Mouse (Mus musculus) kidney, postnatal 36 days (tissue): ENCODE measurements at regions not wholly inside any gene's neighbourhood (a gene's known extent, or its start where the extent isn't known, plus 50 kb on each side); places are given as distances from the start of the nearest gene placed in this dataset.

Experiments
- DNase-seq, 2 experiments: peaks; one replicate each; pipeline ENCODE4 v3.0.0; 2021 to 2022; ENCODE audit warnings: mixed read lengths in 2 of 2

DNA sequence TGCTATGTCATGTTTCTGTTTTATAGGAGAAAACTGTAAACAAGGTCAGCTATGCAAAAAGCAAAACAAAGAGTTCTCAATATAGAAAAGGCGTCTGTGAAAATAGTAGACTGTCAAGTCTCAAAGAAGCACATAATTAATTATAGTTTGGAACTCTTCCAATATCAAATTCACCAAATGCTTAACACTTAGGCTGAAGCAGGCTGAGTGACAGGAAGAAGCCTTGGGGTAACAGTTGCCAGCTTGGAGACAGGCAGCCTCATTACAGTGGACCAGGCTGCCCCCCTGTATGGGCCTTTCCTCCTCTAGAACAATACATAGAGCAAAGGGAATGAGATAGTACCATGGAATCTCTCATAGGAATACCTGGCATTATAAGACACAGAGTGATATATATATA is 364.8 kb upstream of the Tenm2 start:
- no peak for DNase-seq

DNA sequence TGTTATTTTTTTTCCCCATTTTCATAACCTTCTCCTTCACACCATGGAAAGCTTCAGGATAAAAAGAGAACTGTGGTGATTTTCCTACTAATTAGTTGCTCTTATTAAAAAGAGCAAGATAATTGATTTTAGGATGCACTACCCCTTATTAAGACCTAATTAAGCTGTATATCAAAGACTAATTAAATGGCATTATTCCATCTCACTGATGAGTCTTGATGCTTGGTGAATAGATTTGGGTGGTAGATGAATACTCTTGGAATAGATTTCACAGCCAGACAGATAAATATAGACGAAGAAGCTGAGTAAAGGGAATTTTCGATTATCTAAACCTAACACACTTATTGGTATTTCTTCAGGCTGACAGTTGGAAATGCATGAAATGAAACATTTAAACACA is 346.5 kb upstream of the Tenm2 start:
- DNase-seq = no peak

DNA sequence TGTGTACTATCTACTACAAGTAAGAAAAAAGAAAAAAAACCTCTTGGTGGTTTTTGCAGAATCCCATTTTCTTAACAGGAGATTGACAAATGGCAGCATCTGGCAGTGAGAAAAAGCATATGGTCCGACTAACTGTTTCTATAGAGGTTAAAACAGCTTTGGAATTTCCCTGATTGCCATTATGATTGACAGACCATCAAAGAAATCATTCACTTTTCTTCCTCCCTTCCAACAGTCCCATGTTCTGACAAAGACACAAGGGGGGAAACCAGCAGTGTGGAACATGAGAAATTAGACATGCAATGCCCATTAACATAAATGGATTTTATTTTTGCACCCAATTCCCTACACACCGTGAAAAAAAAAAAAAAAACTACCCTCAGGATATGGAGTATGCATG is 297.9 kb upstream of the Tenm2 start:
- DNase-seq = no peak

DNA sequence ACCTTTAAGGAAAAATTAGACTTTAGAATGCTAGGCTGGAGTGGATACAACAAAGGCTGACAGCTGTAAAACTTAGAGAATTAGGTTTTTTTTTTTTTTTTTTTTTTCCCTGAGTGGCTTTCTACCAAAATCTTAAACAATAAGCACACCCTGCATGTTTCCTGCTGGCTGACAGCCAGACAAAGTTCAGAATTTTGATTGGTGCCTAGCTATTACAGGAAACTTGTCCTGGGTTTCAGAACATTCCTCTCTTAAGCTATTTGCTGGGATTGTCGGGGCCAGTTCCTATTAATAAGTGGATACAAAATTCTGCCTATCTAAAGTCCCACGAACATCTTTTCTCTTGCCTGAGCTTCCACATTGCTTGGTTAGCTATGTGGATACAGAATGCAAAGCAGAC is 296.7 kb upstream of the Tenm2 start:
- DNase-seq = peak; percentile 55 to 59

DNA sequence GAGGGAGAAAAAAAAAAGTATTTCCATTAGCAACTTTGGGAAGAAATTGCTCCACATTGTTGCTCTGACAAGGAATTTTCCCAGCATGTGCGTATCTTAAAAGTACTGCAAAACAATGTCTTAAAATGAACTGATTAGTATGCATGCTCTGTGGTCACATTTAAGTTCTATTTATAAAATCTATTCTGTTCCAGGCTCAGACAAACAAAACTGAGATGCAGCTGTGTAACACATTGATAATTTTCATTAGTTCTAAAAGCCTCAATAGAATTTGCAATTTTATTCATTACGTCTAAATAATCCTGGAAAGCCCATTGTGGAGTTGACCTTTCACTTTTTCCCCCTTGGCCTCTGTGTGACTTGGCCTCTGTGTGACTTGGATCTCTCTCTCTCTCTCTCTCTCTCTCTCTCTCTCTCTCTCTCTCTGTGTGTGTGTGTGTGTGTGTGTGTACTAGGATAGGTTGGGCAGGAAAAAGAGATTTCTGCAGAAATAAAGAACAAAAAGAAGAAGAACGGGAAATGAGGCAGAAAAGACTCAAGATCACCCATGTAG is 262.8 kb upstream of the Tenm2 start:
- DNase-seq = no peak

DNA sequence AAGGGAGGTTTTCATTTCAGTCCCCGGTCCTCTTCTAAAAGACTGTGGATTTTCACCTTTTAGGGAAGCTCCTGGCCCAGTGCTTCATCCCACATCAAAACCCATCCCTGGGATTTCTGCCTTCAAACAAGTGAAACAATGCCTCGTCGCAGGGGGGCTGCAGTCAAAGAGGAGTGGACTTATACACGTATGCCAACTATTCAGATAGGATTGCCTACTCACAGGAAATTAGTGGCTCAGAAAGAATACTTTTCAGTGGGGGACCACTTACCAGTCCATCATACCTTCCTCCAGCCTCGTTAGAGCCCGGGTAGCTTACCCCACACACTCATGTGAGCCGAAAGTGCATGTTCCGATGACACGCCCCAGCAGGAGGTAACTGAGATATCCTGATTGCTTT is 262.1 kb upstream of the Tenm2 start:
- DNase-seq = no peak

DNA sequence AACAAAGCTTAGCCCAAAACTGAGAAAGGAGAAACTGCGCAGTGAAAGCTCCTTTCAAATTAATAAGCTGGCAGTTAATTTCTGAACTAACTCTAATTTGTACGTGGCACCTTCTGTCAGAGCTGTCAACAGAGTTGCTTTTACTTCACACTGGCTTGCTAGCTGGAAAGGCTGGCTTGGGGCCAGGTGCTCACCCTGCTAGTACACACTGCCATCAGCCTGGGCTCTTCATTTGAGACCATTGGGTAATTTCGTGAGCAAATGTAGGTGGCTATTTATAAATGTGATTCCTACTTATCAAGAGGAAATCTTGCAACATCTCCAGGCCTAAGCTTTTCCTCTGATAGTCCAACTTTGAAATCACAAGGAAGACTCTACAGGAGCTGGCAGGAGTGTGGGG is 244.5 kb upstream of the Tenm2 start:
- peak in 1 of 2 experiments; percentile 8 for DNase-seq

DNA sequence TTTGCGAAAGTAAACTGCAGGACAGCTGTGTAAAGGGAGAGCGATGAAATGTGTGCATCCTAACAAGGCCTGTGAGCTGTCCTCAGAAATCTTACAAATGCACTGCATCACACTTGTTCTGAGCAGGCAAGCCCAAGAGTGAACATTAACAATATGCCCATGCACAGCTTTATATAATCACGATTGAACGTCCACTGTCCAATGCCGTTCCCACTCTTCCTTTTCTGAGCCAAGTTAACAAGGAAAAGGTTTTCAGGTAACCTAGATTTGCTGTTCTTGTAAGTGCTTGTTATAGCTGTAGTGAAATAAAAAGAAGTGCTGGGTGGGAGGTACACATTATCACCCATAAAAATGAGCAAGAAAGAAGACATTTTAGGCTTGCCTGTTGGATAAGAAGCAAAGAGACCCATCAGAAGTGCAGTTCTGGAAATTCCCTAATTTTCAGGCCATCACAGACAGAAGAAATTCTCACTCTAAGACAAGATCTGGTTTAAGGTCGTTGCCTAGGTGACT is 243.3 kb upstream of the Tenm2 start:
- no peak for DNase-seq

DNA sequence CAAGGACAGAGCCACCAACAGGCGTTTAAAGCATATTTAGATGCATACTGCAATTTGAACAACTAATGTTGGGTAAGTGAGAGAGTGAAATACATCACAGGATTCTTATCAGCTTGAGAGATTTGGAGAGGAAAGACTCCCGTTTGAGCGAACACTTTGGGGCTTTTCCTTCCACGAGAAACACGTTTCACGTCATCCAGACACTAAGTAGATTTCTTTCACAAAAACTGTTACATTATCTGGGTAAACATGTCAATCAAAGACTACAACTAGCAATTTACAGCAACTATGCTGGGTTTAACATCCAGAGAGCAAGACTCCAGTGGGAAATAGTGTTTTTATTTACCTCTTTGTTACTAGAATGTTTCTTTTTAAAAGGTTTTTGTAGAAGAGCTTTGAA is 238.3 kb upstream of the Tenm2 start:
- no peak for DNase-seq

DNA sequence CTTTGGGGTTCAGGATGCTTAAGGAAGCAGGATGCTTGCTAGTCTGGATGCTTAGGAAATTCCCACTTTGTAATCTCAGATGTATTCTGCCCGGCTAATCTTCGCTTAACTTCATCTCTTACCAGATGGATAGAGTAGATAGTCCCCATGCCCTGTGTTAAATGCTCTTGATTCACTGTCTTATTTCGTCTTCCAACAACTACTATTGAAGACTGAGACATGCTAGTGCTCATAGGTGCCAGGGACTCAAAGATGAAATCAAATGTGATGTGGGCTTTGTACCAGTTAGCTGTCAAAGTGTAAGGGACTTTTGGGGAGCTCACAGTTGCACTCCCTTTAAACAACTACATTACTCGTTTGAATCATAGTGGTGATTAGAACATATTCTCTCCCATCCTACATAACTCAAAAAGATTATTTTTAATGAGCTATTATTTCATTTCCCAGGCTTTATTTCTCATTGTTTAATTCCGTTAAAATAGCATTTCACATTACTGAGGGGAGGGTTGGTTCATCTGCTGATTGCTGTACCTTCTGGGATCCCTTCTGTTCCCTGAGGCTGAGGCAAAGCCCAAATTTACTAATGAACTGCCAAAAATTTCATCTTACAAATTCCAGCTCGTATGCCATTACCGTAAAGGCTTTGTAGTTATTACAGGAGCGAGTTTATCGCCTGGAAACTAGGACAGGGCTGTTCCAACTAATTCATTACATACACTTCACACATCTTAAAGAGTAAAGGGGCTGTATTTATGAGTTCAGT is 228.1 kb upstream of the Tenm2 start:
- no peak for DNase-seq

DNA sequence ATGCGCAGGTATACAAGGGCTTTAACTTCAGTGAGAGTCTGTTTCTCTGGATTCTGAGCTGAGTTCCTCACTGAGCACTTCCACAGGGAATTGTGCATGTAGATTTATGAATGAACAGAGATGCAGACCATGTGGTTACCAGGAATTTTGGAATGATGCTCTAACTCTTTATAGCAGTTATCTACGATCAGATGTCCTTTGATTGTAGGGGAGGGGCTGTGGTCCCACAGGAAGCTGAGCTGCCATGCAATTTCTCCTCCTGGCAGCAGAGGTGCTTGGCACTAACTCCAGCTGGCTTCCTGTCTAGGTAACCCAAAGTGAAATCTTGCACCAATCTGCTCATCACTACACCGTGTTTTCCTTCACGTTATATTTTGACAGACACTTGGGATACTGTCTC is 226.6 kb upstream of the Tenm2 start:
- no peak for DNase-seq

DNA sequence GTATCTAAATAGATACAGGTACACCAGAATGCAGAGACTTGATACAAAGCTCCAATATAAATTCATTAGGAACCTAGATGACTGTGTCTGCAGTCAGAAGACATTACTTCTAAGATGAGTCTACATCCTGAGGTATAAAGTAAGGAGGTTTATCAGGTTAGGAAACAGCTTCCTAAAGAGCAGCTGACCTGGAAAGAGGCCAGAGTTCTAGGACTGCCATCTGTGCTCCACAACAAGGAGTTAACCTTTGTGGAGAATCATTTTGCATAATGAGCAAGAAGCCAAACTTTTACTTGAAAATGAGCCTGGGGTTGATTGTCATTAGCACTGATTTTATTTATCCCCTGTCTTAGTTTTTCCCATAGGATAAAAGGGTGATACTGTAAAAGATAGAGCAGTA is 211.6 kb upstream of the Tenm2 start:
- no peak for DNase-seq

DNA sequence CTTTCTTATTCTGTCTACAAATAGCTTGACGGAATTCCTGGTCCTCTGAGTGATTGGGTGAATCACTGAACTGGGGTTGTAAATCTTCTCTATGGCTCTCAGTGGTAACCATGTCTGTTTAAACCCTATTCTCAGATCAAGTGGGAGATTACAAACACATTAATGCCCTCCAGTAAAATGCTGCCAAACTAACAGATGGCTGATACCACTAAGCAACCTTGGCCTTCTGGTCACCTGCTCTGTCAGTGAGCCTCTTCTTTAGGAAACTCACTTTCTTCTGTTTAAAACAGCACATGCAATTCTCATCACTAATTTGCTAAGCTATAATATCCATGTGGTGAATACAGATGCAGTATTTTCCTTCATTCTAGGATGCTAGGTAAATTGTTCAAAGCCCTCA is 210.9 kb upstream of the Tenm2 start:
- DNase-seq = no peak

DNA sequence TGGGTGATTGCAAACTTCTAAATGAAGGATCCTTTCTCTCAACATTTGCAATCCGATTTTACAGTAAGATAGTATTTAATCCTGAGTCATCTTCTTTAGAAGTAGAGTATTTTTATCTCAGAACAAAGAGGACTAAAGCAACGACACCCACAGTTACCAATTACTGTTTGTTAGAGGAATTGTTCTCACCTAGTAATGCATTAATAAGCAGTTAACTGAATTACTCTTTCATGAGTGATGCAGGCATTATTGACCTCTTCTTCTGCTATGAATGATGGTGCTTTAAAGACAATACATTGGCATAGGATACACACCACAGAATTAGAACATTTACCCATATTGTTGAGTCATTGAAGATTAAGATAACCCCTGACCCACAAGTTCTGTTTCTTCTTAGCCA is 207.0 kb upstream of the Tenm2 start:
- no peak for DNase-seq

DNA sequence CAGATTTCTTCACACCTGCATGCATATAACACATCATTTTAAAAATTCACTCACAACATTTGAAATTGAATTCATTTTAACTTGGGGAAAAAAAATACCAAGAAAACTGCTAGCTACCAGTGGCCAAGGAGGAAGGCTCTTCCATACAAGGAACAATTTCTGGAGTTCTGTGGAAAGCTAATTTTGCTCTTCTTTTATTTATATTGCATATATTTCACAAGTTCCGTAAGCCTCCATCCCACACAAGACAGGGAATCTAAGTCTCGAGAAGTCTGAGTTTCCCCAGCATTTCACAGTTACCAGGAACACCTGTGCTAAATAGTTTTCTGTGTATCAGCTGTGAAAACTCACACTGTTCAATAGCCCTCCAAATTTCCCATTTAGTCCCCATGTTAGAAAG is 198.8 kb upstream of the Tenm2 start:
- no peak for DNase-seq

DNA sequence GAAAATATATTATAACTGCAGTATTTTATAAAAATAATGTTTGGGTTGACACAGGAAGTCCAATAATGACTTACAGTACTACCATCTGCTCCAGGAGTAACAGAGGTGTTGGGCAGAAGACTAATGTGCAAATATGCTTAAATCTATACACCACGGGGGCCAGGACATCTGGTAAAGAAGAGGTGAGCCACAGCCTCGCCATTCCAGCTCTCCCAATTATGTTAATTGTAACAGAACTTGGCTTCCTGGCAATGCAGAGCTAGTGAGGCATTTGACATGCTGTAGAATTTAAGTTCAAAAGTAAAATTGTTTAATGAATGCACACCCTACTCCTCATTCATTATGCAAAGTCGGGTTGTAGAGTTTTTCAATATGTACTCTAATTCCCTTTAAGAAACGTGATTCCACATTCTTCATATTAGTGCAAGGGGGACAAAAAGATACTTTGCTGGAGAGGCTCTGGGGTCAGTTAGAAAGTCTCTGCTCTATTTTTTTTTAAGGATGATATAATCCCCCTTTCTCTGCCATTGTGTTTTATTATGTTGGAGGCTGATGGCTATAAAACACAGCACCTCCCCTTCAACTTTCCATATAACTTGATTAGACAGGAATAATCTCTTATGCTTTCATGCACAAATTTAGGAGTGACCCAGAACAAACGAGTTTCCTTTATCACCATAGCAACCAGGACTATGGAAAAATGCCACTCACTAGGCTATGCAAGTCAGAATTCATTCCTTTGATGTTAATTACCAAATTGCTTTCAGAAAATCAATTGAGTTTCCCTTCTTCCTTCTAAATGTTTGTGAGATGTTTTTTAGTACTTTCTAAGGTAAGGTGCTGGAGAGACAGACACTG is 188.8 kb upstream of the Tenm2 start:
- no peak for DNase-seq

DNA sequence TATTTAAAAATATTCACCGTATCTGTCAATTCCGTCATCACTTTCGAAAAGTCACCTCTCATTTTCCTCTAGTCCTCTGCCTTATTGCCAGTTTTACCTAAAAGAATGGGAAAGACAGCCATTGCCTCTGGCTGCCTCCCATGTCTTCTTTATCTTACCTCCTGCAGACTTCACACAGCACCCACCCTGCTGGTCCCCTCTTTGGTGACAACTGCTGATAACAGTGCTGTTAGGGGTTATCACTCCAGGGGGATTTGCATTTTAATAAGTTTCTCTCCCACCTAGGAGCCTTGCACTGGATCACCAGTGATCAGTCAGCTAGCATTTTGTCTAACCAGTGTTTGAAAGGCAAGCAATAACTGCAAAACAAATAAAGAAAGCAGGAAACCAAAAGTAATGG is 177.1 kb upstream of the Tenm2 start:
- no peak for DNase-seq

DNA sequence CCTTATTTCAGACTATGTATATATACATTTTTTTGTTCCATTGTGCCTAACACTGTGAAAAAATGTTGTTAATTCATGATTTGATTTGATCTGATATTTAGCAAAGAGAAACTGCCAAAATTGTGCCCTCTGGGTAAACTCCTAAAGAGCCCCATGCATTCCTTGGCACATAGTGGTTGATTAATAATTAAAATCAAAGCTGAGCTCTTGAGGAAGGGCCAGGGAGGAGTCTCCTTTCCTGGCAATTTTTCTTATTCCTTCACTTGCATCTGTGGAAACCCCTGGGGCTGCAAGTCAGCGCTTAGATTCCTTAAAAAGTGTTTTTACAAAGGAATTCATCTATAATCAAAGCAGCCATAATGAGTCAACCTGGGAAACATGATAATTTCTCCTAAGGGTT is 132.2 kb upstream of the Tenm2 start:
- no peak for DNase-seq

DNA sequence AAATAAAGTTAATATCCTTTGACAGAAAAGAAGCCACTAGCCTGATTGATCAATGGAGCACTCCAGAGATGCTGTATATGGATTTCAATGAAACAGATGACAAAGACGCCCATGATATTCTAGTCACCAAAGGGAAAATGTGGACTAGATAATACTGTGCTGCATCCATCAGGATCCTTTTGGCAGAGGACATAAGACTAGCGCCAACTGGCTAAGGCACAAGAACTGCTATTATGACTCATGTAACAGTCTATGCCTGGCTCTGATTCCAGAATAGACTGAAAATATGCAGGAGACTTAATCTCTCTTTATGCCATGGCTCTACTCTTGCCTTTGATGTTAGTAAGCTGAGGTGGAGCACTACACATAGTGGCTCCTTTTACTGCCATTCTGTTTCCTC is 128.7 kb upstream of the Tenm2 start:
- no peak for DNase-seq

DNA sequence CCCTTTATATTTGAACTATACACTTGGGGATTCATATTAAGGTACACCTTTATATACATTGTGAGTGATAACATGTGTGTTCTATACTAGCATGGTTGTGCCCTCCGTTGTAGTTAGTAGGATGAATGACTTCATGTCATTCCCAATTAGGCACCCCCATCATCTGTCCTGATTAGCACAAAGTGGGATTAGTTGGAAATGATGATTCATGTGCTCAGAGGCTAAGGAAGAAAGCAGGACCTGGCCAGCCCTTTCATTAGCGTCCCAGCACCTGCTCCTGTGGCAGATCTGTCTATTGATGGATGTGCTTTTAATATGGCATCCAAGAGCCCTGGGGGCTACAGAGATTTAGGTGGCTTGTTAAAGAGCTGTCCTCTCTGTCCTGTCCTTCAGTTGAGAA is 119.3 kb upstream of the Tenm2 start:
- no peak for DNase-seq

DNA sequence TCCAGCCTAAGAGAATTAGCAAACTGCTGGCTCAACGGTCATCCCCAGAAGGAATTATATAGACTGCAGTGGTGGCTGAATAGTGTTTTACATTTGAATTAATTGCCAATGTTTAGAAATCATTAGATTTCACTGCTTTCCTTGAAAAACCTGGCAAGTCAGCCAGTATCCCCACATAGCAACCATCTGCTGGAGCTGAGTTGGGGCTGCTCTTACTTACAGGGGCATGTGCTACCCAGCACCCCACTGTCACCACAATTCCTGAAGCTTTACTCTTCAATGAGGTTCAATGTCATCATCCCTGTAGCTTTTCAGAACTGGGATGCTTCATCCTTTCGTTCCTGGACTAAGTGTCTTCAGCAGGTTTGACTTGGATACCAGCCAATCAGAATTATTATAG is 73.9 kb upstream of the Tenm2 start:
- no peak for DNase-seq

DNA sequence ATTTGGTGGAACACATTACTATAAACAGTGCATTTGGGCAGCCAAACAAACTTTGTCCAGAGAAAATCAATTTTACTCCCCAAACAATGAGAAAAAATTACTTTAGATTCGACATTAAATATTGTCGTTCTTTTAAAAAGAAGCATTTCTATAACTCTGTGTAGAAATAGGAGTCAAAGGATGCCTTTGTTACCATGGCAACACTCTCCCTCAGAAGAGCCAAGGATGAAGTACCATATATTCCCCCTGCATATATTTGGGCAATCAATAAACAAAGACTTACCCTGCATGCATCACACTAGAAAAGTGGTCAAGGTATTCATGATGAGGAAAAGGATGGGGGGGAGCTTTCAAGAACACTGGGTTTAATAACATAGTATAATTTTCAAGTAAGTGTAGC is 70.9 kb upstream of the Tenm2 start:
- DNase-seq = no peak
